Mouse (Mus musculus): ENCODE data around the gene Dis3l2.

- TF ChIP-seq CTCF (IDR thresholded peaks at IDR 0.05) = no peak
- no peak for TF ChIP-seq EP300 (IDR thresholded peaks at IDR 0.05)
Observed at GRCm38 (mm10) chr1:86712045-86712444, 8.4 kb downstream of the Dis3l2 start.

Data from lung, postnatal 0 days (tissue).